Mouse (Mus musculus) CH12.LX (cell line): ENCODE measurements at regions not wholly inside any gene's neighbourhood (a gene's known extent, or its start where the extent isn't known, plus 50 kb on each side); places are given as distances from the start of the nearest gene placed in this dataset.

ENCODE experiments used
- DNase-seq: peaks from one replicate; pipeline ENCODE4 v3.0.0-alpha.2; 2013; ENCODE audit errors: extremely low read depth
- H3K27ac ChIP-seq: 2 replicates; pipeline ENCODE4 v1.5.1; 2012; ENCODE audit warnings: low read depth, mild to moderate bottlenecking, control low read depth, moderate library complexity; ENCODE audit not compliant: insufficient read depth
- H3K27me3 ChIP-seq: replicated peaks from 2 replicates; pipeline ENCODE3; 2012; ENCODE audit warnings: inconsistent platforms
- H3K36me3 ChIP-seq, 2 experiments: replicated peaks in 1 of 2; 2 replicates each; pipeline versions ENCODE3 to v1.6.1; 2012; ENCODE audit warnings: inconsistent platforms in 1 of 2, low read length in 1 of 2, mild to moderate bottlenecking in 1 of 2, mixed read lengths in 1 of 2, moderate library complexity in 1 of 2; ENCODE audit not compliant: control insufficient read depth in 1 of 2, insufficient read depth in 1 of 2
- H3K4me1 ChIP-seq, 2 experiments: 2 replicates each; pipeline ENCODE4 v1.6.1; 2012; ENCODE audit warnings: inconsistent platforms in 1 of 2, moderate library complexity in 1 of 2; ENCODE audit not compliant: insufficient read depth in 2 of 2, control insufficient read depth in 1 of 2
- H3K4me2 ChIP-seq: 2 replicates; pipeline ENCODE4 v1.6.1; 2012; ENCODE audit warnings: low read depth, mild to moderate bottlenecking, control low read depth; ENCODE audit not compliant: poor library complexity, insufficient read depth, severe bottlenecking
- H3K4me3 ChIP-seq, 3 experiments: fragments of 150-350 bp in 1 of 3; sonication (generic) in 1 of 3; replicated peaks in 1 of 3; 2 replicates each; pipeline versions ENCODE3 to v1.5.1; 2011 to 2012; ENCODE audit warnings: low read depth in 2 of 3, low read length in 2 of 3, mild to moderate bottlenecking in 2 of 3, moderate library complexity in 2 of 3, control low read depth in 1 of 3, improper control_type of control experiment in 1 of 3, inconsistent platforms in 1 of 3, mixed read lengths in 1 of 3; ENCODE audit not compliant: poor library complexity in 1 of 3
- H3K79me2 ChIP-seq: replicated peaks from 2 replicates; pipeline ENCODE4 v1.6.1; 2012; ENCODE audit warnings: mild to moderate bottlenecking, moderate library complexity; ENCODE audit not compliant: control insufficient read depth, poor library complexity, insufficient read depth, severe bottlenecking; ENCODE audit errors: extremely low read depth
- H3K9ac ChIP-seq: 2 replicates; pipeline ENCODE4 v1.6.1; 2012; ENCODE audit warnings: low read depth, mild to moderate bottlenecking, control low read depth, moderate library complexity; ENCODE audit not compliant: insufficient read depth
- H3K9me3 ChIP-seq: replicated peaks from 2 replicates; pipeline ENCODE3; 2012; ENCODE audit warnings: low read length, inconsistent platforms, mixed read lengths
- BHLHE40 ChIP-seq: IDR thresholded peaks from 2 replicates; pipeline ENCODE4 v1.6.1; 2011; ENCODE audit warnings: mild to moderate bottlenecking, low read depth, low read length, improper control_type of control experiment
- CHD1 ChIP-seq: IDR thresholded peaks from 2 replicates; pipeline ENCODE4 v1.6.1; 2012; ENCODE audit warnings: low read depth, low read length, improper control_type of control experiment, inconsistent platforms
- CHD2 ChIP-seq: IDR thresholded peaks from 2 replicates; pipeline ENCODE4 v1.6.1; 2011; ENCODE audit warnings: low read length, improper control_type of control experiment
- CTCF ChIP-seq, 2 experiments: IDR thresholded peaks in 1 of 2; conservative IDR thresholded peaks in 1 of 2; 2 replicates each; pipeline ENCODE4 v1.5.1; 2011 to 2012; ENCODE audit warnings: low read depth in 2 of 2, low read length in 2 of 2, improper control_type of control experiment in 1 of 2, inconsistent platforms in 1 of 2, mild to moderate bottlenecking in 1 of 2, moderate library complexity in 1 of 2
- ELF1 ChIP-seq: IDR thresholded peaks from 2 replicates; pipeline ENCODE4 v1.6.1; 2014; ENCODE audit warnings: low read depth, mild to moderate bottlenecking, inconsistent platforms, low read length, improper control_type of control experiment
- EP300 ChIP-seq: IDR thresholded peaks from 2 replicates; pipeline ENCODE4 v1.6.1; 2011; ENCODE audit warnings: low read length, improper control_type of control experiment
- ETS1 ChIP-seq: conservative IDR thresholded peaks from 2 replicates; pipeline ENCODE4 v1.6.1; 2012; ENCODE audit warnings: low read depth, mild to moderate bottlenecking, inconsistent platforms, low read length, improper control_type of control experiment, moderate library complexity
- GABPA ChIP-seq: IDR thresholded peaks from 2 replicates; pipeline ENCODE4 v1.6.1; 2012; ENCODE audit warnings: low read depth, low read length, improper control_type of control experiment, inconsistent platforms; ENCODE audit not compliant: insufficient replicate concordance
- HCFC1 ChIP-seq: IDR thresholded peaks from 2 replicates; pipeline ENCODE4 v1.6.1; 2012; ENCODE audit warnings: low read depth, mild to moderate bottlenecking, inconsistent platforms, low read length, improper control_type of control experiment
- IRF4 ChIP-seq: IDR thresholded peaks from 2 replicates; pipeline ENCODE4 v1.6.1; 2014; ENCODE audit warnings: low read depth, mild to moderate bottlenecking, inconsistent platforms, low read length, improper control_type of control experiment
- JUN ChIP-seq: IDR thresholded peaks from 2 replicates; pipeline ENCODE4 v1.6.1; 2011; ENCODE audit warnings: low read depth, mild to moderate bottlenecking, low read length, improper control_type of control experiment, moderate library complexity; ENCODE audit not compliant: insufficient read depth
- JUND ChIP-seq: conservative IDR thresholded peaks from 2 replicates; pipeline ENCODE4 v1.6.1; 2011; ENCODE audit warnings: low read depth, low read length, improper control_type of control experiment
- KAT2A ChIP-seq: IDR thresholded peaks from 2 replicates; pipeline ENCODE4 v1.6.1; 2012; ENCODE audit warnings: low read length, improper control_type of control experiment, inconsistent platforms; ENCODE audit not compliant: insufficient replicate concordance
- MAFK ChIP-seq: IDR thresholded peaks from 2 replicates; pipeline ENCODE4 v1.6.1; 2011; ENCODE audit warnings: low read length, improper control_type of control experiment; ENCODE audit not compliant: insufficient replicate concordance
- MAX ChIP-seq: IDR thresholded peaks from 2 replicates; pipeline ENCODE4 v1.6.1; 2011; ENCODE audit warnings: low read length, improper control_type of control experiment
- MXI1 ChIP-seq: IDR thresholded peaks from 2 replicates; pipeline ENCODE4 v1.6.1; 2011; ENCODE audit warnings: mild to moderate bottlenecking, low read depth, low read length, improper control_type of control experiment
- MYC ChIP-seq: IDR thresholded peaks from 2 replicates; pipeline ENCODE4 v1.6.1; 2011; ENCODE audit warnings: low read depth, mild to moderate bottlenecking, improper control_type of control experiment, low read length
- NELFE ChIP-seq: IDR thresholded peaks from 2 replicates; pipeline ENCODE4 v1.6.1; 2011; ENCODE audit warnings: low read depth, low read length, improper control_type of control experiment
- NRF1 ChIP-seq: IDR thresholded peaks from 2 replicates; pipeline ENCODE4 v1.6.1; 2014; ENCODE audit warnings: low read depth, mild to moderate bottlenecking, inconsistent platforms, low read length, improper control_type of control experiment, moderate library complexity
- PAX5 ChIP-seq: IDR thresholded peaks from 2 replicates; pipeline ENCODE4 v1.6.1; 2012; ENCODE audit warnings: low read length, inconsistent platforms, mixed read lengths
- POLR2A ChIP-seq: IDR thresholded peaks from 2 replicates; pipeline ENCODE4 v1.6.1; 2011; ENCODE audit warnings: low read depth, mild to moderate bottlenecking, improper control_type of control experiment, low read length
- RAD21 ChIP-seq: IDR thresholded peaks from 2 replicates; pipeline ENCODE4 v1.6.1; 2011; ENCODE audit warnings: low read depth, mild to moderate bottlenecking, low read length, improper control_type of control experiment, moderate library complexity
- RCOR1 ChIP-seq: conservative IDR thresholded peaks from 2 replicates; pipeline ENCODE4 v1.6.1; 2012; ENCODE audit warnings: low read depth, mild to moderate bottlenecking, inconsistent platforms, low read length, improper control_type of control experiment
- SIN3A ChIP-seq: IDR thresholded peaks from 2 replicates; pipeline ENCODE4 v1.6.1; 2012; ENCODE audit warnings: low read length, improper control_type of control experiment, inconsistent platforms
- SMC3 ChIP-seq: IDR thresholded peaks from 2 replicates; pipeline ENCODE4 v1.6.1; 2011; ENCODE audit warnings: low read depth, low read length, improper control_type of control experiment
- TBP ChIP-seq: conservative IDR thresholded peaks from 2 replicates; pipeline ENCODE4 v1.6.1; 2011; ENCODE audit warnings: low read depth, low read length, improper control_type of control experiment
- TCF12 ChIP-seq: IDR thresholded peaks from 2 replicates; pipeline ENCODE4 v1.6.1; 2014; ENCODE audit warnings: low read depth, mild to moderate bottlenecking, inconsistent platforms, low read length, improper control_type of control experiment
- UBTF ChIP-seq: IDR thresholded peaks from 2 replicates; pipeline ENCODE4 v1.6.1; 2012; ENCODE audit warnings: low read depth, mild to moderate bottlenecking, inconsistent platforms, low read length, improper control_type of control experiment, moderate library complexity
- USF1 ChIP-seq: IDR thresholded peaks from 2 replicates; pipeline ENCODE4 v1.6.1; 2014; ENCODE audit warnings: low read depth, mild to moderate bottlenecking, inconsistent platforms, low read length, improper control_type of control experiment
- ZC3H11A ChIP-seq: IDR thresholded peaks from 2 replicates; pipeline ENCODE4 v1.6.1; 2012; ENCODE audit warnings: low read depth, mild to moderate bottlenecking, inconsistent platforms, low read length, improper control_type of control experiment
- ZKSCAN1 ChIP-seq: IDR thresholded peaks from 2 replicates; pipeline ENCODE4 v1.6.1; 2012; ENCODE audit warnings: low read depth, inconsistent platforms, low read length, improper control_type of control experiment, borderline replicate concordance
- ZMIZ1 ChIP-seq: IDR thresholded peaks from 2 replicates; pipeline ENCODE4 v1.6.1; 2012; ENCODE audit warnings: low read depth, mild to moderate bottlenecking, inconsistent platforms, low read length, improper control_type of control experiment
- dilution Hi-C: fragments of 300-500 bp; cut with MboI; formaldehyde crosslinking; loops from 2 replicates; pipeline ENCODE4 v1.14.3; 2020; ENCODE audit warnings: low sequenced_read_pairs; ENCODE audit not compliant: extremely low pct_unique_long_range_greater_than_20kb, extremely low pct_ligation_motif_present
- in situ Hi-C: fragments of 300-500 bp; cut with MboI; formaldehyde crosslinking; loops from 3 replicates; pipeline ENCODE4 v1.14.3; 2019; ENCODE audit warnings: low sequenced_read_pairs, low pct_ligation_motif_present, low pct_unique_long_range_greater_than_20kb, mixed read lengths

DNA sequence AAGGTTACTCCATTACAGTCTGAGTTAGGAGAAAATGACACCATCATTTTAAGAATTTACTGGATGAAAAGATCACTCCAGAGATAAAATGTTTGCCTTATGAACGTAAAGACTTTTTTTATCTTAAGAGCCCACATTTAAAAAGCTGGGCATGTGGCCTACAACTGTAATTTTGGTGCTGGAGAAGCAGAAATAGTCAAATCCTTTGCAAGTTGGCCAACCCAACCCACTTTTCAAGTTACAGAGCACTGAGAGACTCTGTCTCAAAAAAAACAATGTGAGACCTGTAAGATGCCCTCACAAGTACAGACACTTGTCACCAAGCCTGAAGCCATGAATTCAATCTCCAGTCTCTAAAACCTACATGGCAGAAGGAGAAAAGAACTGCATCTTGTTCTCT is 305.6 kb upstream of the Cited2 start:
- H3K79me2 ChIP-seq = no peaks in the 10 kb centered on the region
- H3K4me3 ChIP-seq = no peak overlapping the region
- in situ Hi-C loops = no loop called here
- peaks cover 13 to 44% of the 10 kb centered on the region in 2 experiments; a peak in 3 of 4 replicates for H3K4me1 ChIP-seq
- no peak overlapping the region for H3K27ac ChIP-seq
- no peak for DNase-seq
- dilution Hi-C loops = no loop called here
- H3K9me3 ChIP-seq = no peaks in the 10 kb centered on the region
- TF ChIP-seq SMC3 = no peak
- no peak for TF ChIP-seq KAT2A
- no peak for TF ChIP-seq ETS1
- TF ChIP-seq UBTF = no peak
- TF ChIP-seq MAX = no peak
- TF ChIP-seq ZKSCAN1 = no peak
- TF ChIP-seq RCOR1 = no peak
- TF ChIP-seq CHD2 = no peak
- no peak for TF ChIP-seq GABPA
- TF ChIP-seq RAD21 = no peak
- TF ChIP-seq IRF4 = no peak
- no peak for TF ChIP-seq HCFC1
- no peak for TF ChIP-seq NELFE
- no peak for TF ChIP-seq MAFK
- no peak for TF ChIP-seq JUND
- no peak for TF ChIP-seq USF1
- no peak for TF ChIP-seq TBP
- TF ChIP-seq MYC = no peak
- no peak for TF ChIP-seq JUN
- no peak for TF ChIP-seq PAX5
- no peak overlapping the region for H3K4me2 ChIP-seq
- H3K36me3 ChIP-seq = no peaks in the 10 kb centered on the region
- H3K27me3 ChIP-seq = no peaks in the 10 kb centered on the region
- no peak overlapping the region for H3K9ac ChIP-seq

DNA sequence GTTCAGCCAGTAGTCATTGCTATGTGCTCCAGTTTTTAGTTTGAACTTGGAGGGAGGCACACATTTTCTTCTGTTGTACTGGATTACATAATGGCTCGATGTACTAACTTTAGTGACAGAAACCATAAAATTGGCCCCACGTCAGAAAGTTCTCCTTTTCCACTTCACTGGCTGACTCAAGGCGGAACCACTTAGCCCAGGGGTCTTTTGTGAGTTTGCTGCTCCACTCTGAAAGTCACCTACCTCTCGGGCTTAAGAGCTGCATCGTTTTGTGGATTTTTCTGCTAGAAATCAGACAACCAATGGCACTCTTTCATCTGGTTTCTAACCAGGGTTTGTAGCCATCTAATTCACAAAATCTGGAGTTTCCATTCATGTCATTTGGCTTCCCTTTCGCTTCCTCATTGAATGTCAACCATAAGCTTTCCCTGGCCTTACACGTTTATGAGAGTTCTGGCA is 304.8 kb upstream of the Cited2 start:
- peak; percentile 70 for DNase-seq
- in situ Hi-C loops = no loop called here
- TF ChIP-seq NRF1 = no peak
- TF ChIP-seq ZMIZ1 = no peak
- no peak for TF ChIP-seq SIN3A
- peak; percentile 56; the same call in 1 of the 2 replicates for TF ChIP-seq JUN
- TF ChIP-seq POLR2A = no peak
- peak; percentile 78 for TF ChIP-seq IRF4
- peak; percentile 0 for TF ChIP-seq RAD21
- TF ChIP-seq MXI1 = no peak
- peak; percentile 44; the same call in 1 of the 2 replicates for TF ChIP-seq CHD2
- TF ChIP-seq CTCF (conservative IDR thresholded peaks at IDR 0.05 in 1 of 2, IDR thresholded peaks at IDR 0.05 in 1 of 2; ENCODE audit: low read depth in 2 of 2, low read length in 2 of 2) = no peak
- TF ChIP-seq TCF12 = peak; percentile 53; the same call in 1 of the 2 replicates
- TF ChIP-seq RCOR1 = peak; percentile 43; the same call in 1 of the 2 replicates
- TF ChIP-seq MAX = no peak
- TF ChIP-seq ETS1 = peak; percentile 81
- TF ChIP-seq ZKSCAN1 = no peak
- TF ChIP-seq EP300 = peak; percentile 87
- peak; percentile 70 for TF ChIP-seq BHLHE40
- no peak for TF ChIP-seq CHD1
- no peak for TF ChIP-seq PAX5
- TF ChIP-seq ZC3H11A = no peak
- TF ChIP-seq ELF1 = no peak; the same call in 1 of the 2 replicates
- TF ChIP-seq JUND = peak; percentile 70
- TF ChIP-seq MYC = 0 out of 2 replicates have a peak, but pooled peaks have one; percentile 19
- no peak for TF ChIP-seq KAT2A

More for the DNA sequence above, 304.8 kb upstream of the Cited2 start:
- Histone ChIP-seq H3K9ac (0 out of 2 replicates have a peak overlapping the region, but pooled peaks have one; percentile 33), H3K79me2 (no peaks in the 10 kb centered on the region), H3K9me3 (no peaks in the 10 kb centered on the region), H3K4me2 (peak overlapping the region; percentile 68; the same call in 1 of the 2 replicates), H3K36me3 (no peaks in the 10 kb centered on the region), H3K4me1 (peaks cover 13 to 44% of the 10 kb centered on the region in 2 experiments; a peak in 3 of 4 replicates), H3K4me3 (no peak overlapping the region), H3K27ac (peak overlapping the region; percentile 64), H3K27me3 (no peaks in the 10 kb centered on the region)
- dilution Hi-C loops = no loop called here
